Mouse (Mus musculus): Measurements from ENCODE around the gene Gm6217. TPM values are rescaled to one million over a fixed set of nuclear protein-coding genes. Genes with fewer than 3 reads are reported as not detected.

Gm6217 gene
- polyA plus RNA-seq, 1 experiment from 2014 or later: not detected

Other genes with a start within 250 kb of the Gm6217 start
- gene Mff, start 206.5 kb downstream of the Gm6217 start, polyA plus RNA-seq (2015; fragmentation: Nextera tagmentation; extraction: Ambion mirVana): 205 and 234 TPM in 2 replicates
- not detected in 2 replicates for gene Tm4sf20, start 162.9 kb downstream of the Gm6217 start, polyA plus RNA-seq (2015; fragmentation: Nextera tagmentation; extraction: Ambion mirVana)
- not detected in 2 replicates for gene Gm47791, start 160.2 kb downstream of the Gm6217 start, polyA plus RNA-seq (2015; fragmentation: Nextera tagmentation; extraction: Ambion mirVana)
- 25.4 and 30.8 TPM in 2 replicates for gene Agfg1, start 91.9 kb downstream of the Gm6217 start, polyA plus RNA-seq (2015; fragmentation: Nextera tagmentation; extraction: Ambion mirVana)
- gene A030005L19Rik, start 18.1 kb downstream of the Gm6217 start, polyA plus RNA-seq (2015; fragmentation: Nextera tagmentation; extraction: Ambion mirVana): 0.26 TPM in 1 of 2 replicates, not detected in the other
- gene A030014E15Rik, start 6.5 kb downstream of the Gm6217 start, polyA plus RNA-seq (2015; fragmentation: Nextera tagmentation; extraction: Ambion mirVana): not detected in 2 replicates
- gene A030003K21Rik, start 12.0 kb upstream of the Gm6217 start, polyA plus RNA-seq (2015; fragmentation: Nextera tagmentation; extraction: Ambion mirVana): not detected in 2 replicates
- gene Gm7544, start 24.6 kb upstream of the Gm6217 start, polyA plus RNA-seq (2015; fragmentation: Nextera tagmentation; extraction: Ambion mirVana): not detected in 2 replicates
- not detected in 2 replicates for gene Gm47955, start 28.9 kb upstream of the Gm6217 start, polyA plus RNA-seq (2015; fragmentation: Nextera tagmentation; extraction: Ambion mirVana)
- not detected in 2 replicates for gene Gm47959, start 69.1 kb upstream of the Gm6217 start, polyA plus RNA-seq (2015; fragmentation: Nextera tagmentation; extraction: Ambion mirVana)
- 1.7 and 2.0 TPM in 2 replicates for gene Slc19a3, start 107.0 kb upstream of the Gm6217 start, polyA plus RNA-seq (2015; fragmentation: Nextera tagmentation; extraction: Ambion mirVana)
- gene Krtap28-10, start 111.1 kb upstream of the Gm6217 start, polyA plus RNA-seq (2015; fragmentation: Nextera tagmentation; extraction: Ambion mirVana): not detected in 2 replicates
- not detected in 2 replicates for gene Gm47969, start 113.5 kb upstream of the Gm6217 start, polyA plus RNA-seq (2015; fragmentation: Nextera tagmentation; extraction: Ambion mirVana)
- not detected in 2 replicates for gene A030005K14Rik, start 128.0 kb upstream of the Gm6217 start, polyA plus RNA-seq (2015; fragmentation: Nextera tagmentation; extraction: Ambion mirVana)
- gene Krtap28-13, start 129.5 kb upstream of the Gm6217 start, polyA plus RNA-seq (2015; fragmentation: Nextera tagmentation; extraction: Ambion mirVana): not detected in 2 replicates
- gene Ccl20, start 185.4 kb upstream of the Gm6217 start, polyA plus RNA-seq (2015; fragmentation: Nextera tagmentation; extraction: Ambion mirVana): not detected in 2 replicates
- 0.13 and 0.16 TPM in 2 replicates for gene Daw1, start 228.4 kb upstream of the Gm6217 start, polyA plus RNA-seq (2015; fragmentation: Nextera tagmentation; extraction: Ambion mirVana)

Measured in heart, embryonic 15.5 days (tissue).